9 mouse cellular contexts compared by ENCODE assay signal in the genomic region with DNA sequence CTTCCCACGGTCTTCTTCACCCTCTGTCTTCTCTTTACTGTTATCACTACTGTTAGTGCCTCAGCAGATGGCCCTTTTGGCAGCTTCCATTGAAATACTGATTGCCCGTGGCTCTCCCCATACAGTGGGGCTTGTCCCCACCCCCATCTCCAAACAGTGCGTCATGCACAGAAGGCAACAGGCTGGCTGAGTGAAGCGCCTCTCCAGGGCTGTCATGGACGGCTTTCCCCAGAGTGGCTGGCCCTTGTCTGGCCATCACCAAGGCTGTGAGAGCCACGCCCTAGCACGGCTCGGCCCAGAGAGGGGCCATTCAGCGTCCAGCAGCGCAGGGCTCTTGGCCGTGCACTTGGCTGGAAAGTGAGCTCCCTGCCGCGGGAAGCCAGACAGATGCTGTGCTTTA.
DNase-seq lines count a peak whose midpoint lies in the region; ATAC-seq lines count a peak whose summit lies in the region.
"Had no signal": no experiment of that assay in that cellular context is flagged by ENCODE, and none has a peak within 500 bp of the region (broad histone marks: within the 10 kb centered on the region; RNA-seq: fewer than 3 reads in every experiment).

No protein-coding gene starts in this region.

- ATAC-seq in heart, embryonic 15.5 days (replicated peaks; ENCODE audit: insufficient number of reproducible peaks, insufficient read depth, low FRiP score, low read depth), result peak; percentile 57
- peak; percentile 33; the same call in 1 of the 2 replicates for ATAC-seq in midbrain, embryonic 11.5 days (ENCODE audit: low FRiP score)
- ATAC-seq in kidney, embryonic 14.5 days (ENCODE audit: low FRiP score, low TSS enrichment), result no peak

- H3K36me3 ChIP-seq in heart, embryonic 15.5 days, result peaks cover 47% of the 10 kb centered on the region
- no peaks in the 10 kb centered on the region for H3K36me3 ChIP-seq in midbrain, embryonic 11.5 days (ENCODE audit: control insufficient read depth, insufficient read depth, low read length)
- peaks cover 9% of the 10 kb centered on the region; the same call in 1 of the 2 replicates for H3K36me3 ChIP-seq in kidney, embryonic 14.5 days (ENCODE audit: control insufficient read depth, insufficient read depth, low read length)

- no peak overlapping the region for H3K4me2 ChIP-seq in heart, embryonic 15.5 days
- H3K4me2 ChIP-seq in midbrain, embryonic 11.5 days, result no peak overlapping the region
- no peak overlapping the region for H3K4me2 ChIP-seq in kidney, embryonic 14.5 days (replicated peaks; ENCODE audit: low read depth, low read length)

- H3K9ac ChIP-seq in heart, embryonic 15.5 days, result peak overlapping the region; percentile 19; the same call in 1 of the 2 replicates
- no peak overlapping the region for H3K9ac ChIP-seq in midbrain, embryonic 11.5 days (ENCODE audit: low read length)
- H3K9ac ChIP-seq in kidney, embryonic 14.5 days (ENCODE audit: low read depth, low read length), result no peak overlapping the region

- intact Hi-C loops in left cerebral cortex, postnatal 14 days (cut with DNase I), result no loop called here

- DNase-seq in left cerebral cortex, postnatal 14 days (ENCODE audit: low spot score in 2 of 2), result peak; percentile 20 to 33
- DNase-seq in left cerebral cortex, adult 9 months (ENCODE audit: low spot score in 2 of 2), result no peak
- peak; percentile 51 to 63 for DNase-seq in layer of hippocampus, postnatal 10 days (ENCODE audit: low spot score in 2 of 2)
- DNase-seq in midbrain, embryonic 11.5 days (ENCODE audit: low spot score, missing footprints), result no peak
- no peak for DNase-seq in kidney, postnatal 25 days
- no peak for DNase-seq in frontal cortex, postnatal 25 days (ENCODE audit: low spot score in 2 of 2)

- 14% methylated on average over 13 of the region's 13 CpGs for WGBS in heart, embryonic 15.5 days
- 61% methylated on average over 13 of the region's 13 CpGs for WGBS in midbrain, embryonic 11.5 days
- WGBS in kidney, embryonic 14.5 days, result 32% methylated on average over 13 of the region's 13 CpGs

- no peaks in the 10 kb centered on the region for H3K9me3 ChIP-seq in heart, embryonic 15.5 days (replicated peaks)
- no peaks in the 10 kb centered on the region for H3K9me3 ChIP-seq in midbrain, embryonic 11.5 days (ENCODE audit: control insufficient read depth, low read length)
- H3K9me3 ChIP-seq in kidney, embryonic 14.5 days (ENCODE audit: control insufficient read depth, low read length), result no peaks in the 10 kb centered on the region

- peaks cover 59% of the 10 kb centered on the region for H3K4me1 ChIP-seq in heart, embryonic 15.5 days (replicated peaks)
- H3K4me1 ChIP-seq in midbrain, embryonic 11.5 days (ENCODE audit: control insufficient read depth, insufficient read depth, low read length), result peaks cover 13% of the 10 kb centered on the region
- H3K4me1 ChIP-seq in kidney, embryonic 14.5 days (ENCODE audit: control insufficient read depth, insufficient read depth, low read length), result peaks cover 14% of the 10 kb centered on the region

- no peak overlapping the region for H3K4me3 ChIP-seq in heart, embryonic 15.5 days
- H3K4me3 ChIP-seq in midbrain, embryonic 11.5 days (ENCODE audit: low read depth, low read length), result no peak overlapping the region
- H3K4me3 ChIP-seq in kidney, embryonic 14.5 days (ENCODE audit: low read length), result no peak overlapping the region
- H3K4me3 ChIP-seq: myocyte had no signal

- H3K27ac ChIP-seq in heart, embryonic 15.5 days, result peak overlapping the region; percentile 66
- H3K27ac ChIP-seq in midbrain, embryonic 11.5 days (ENCODE audit: low read depth, low read length), result no peak overlapping the region
- H3K27ac ChIP-seq in kidney, embryonic 14.5 days (ENCODE audit: low read depth, low read length), result no peak overlapping the region

- H3K27me3 ChIP-seq in heart, embryonic 15.5 days, result no peaks in the 10 kb centered on the region
- H3K27me3 ChIP-seq in midbrain, embryonic 11.5 days (ENCODE audit: control insufficient read depth, insufficient read depth, low read length), result peaks cover 69% of the 10 kb centered on the region
- H3K27me3 ChIP-seq in kidney, embryonic 14.5 days (ENCODE audit: control insufficient read depth, insufficient read depth, low read length), result peaks cover 5% of the 10 kb centered on the region; the same call in 1 of the 2 replicates

Comparison
In these comparisons a context has a peak if more than half of its experiments do, and no peak if none do; other contexts are left out.
1. DNase-seq: peak in left cerebral cortex, postnatal 14 days (2 of 2) and layer of hippocampus, postnatal 10 days (2 of 2); none in left cerebral cortex, adult 9 months (0 of 2), midbrain, embryonic 11.5 days (single experiment), kidney, postnatal 25 days (0 of 2) and frontal cortex, postnatal 25 days (0 of 2).